Mouse (Mus musculus): Measurements from ENCODE around the gene Ankrd13a.

DNA sequence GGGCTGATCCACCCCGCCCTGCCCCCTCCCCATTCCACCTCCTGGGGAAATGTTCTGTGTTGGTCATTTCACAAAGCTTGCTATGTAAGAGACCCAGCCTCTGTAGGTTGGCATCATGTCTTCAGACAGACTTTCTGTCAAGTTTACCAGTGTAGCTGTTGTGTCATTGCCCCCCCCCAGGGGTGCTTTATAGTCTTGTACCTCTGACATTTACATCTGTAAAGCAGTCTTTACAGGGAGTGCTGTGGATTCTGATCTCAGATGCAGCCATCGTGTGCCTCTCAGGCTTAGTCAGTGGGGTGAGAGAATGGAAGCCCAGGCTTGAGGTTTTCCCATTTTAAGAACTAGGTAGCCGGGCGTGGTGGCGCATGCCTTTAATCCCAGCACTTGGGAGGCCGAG lies 27.4 kb downstream of the Ankrd13a start:
- TF ChIP-seq POLR2A (IDR thresholded peaks at IDR 0.05; ENCODE audit: insufficient read depth, low read length) (no peak), CTCF (IDR thresholded peaks at IDR 0.05; ENCODE audit: low read depth, low read length) (no peak)

Measured in ES-Bruce4 (cell line).